Mouse (Mus musculus) layer of hippocampus, adult 18-20 months (tissue): Measurements from ENCODE around the gene Rasgrf1. TPM values are rescaled to one million over a fixed set of nuclear protein-coding genes. Genes with fewer than 3 reads are reported as not detected.
"Not testable (repeated sequence)": the region's sequence is repeated elsewhere in the genome, so short reads cannot be mapped to it uniquely, and the experiment has no call there.

Source experiments
- DNase-seq, 2 experiments: peaks; one replicate each; pipeline ENCODE4 v3.0.0; 2022; ENCODE audit warnings: low spot score in 2 of 2
- total RNA-seq, 2 experiments: library from RNA; stranded (reverse); gene quantifications; 2 replicates each; pipeline ENCODE4 v1.2.3; 2021

The Rasgrf1 gene
- total RNA-seq, 2 experiments from 2014 or later = 523 to 556 TPM

GRCm38 (mm10) chr9:90035794-90036193 lies 126.1 kb downstream of the Rasgrf1 start:
- no peak for DNase-seq

GRCm38 (mm10) chr9:90036313-90036712 lies 126.6 kb downstream of the Rasgrf1 start:
- no peak for DNase-seq

- DNase-seq = no peak
Observed at GRCm38 (mm10) chr9:90038535-90038934, 128.8 kb downstream of the Rasgrf1 start.

GRCm38 (mm10) chr9:90040916-90041315 lies 131.2 kb downstream of the Rasgrf1 start:
- DNase-seq = no peak

- no peak for DNase-seq
Observed at GRCm38 (mm10) chr9:90041556-90041955, 131.8 kb downstream of the Rasgrf1 start.

- DNase-seq = not testable (repeated sequence)
Observed at GRCm38 (mm10) chr9:90042906-90043305, 133.2 kb downstream of the Rasgrf1 start.

GRCm38 (mm10) chr9:90045191-90045590 lies 135.5 kb downstream of the Rasgrf1 start:
- no peak for DNase-seq

- no peak for DNase-seq
Observed at GRCm38 (mm10) chr9:90047937-90048627, 138.4 kb downstream of the Rasgrf1 start.

- DNase-seq = no peak
Observed at GRCm38 (mm10) chr9:90053852-90054251, 144.1 kb downstream of the Rasgrf1 start, which contains the start of gene Ctsh. Gene Ctsh, plus strand, starts transcription at chr9:90054152.

GRCm38 (mm10) chr9:90054371-90055145 lies 144.8 kb downstream of the Rasgrf1 start:
- no peak for DNase-seq

GRCm38 (mm10) chr9:90055409-90055808 lies 145.7 kb downstream of the Rasgrf1 start:
- no peak for DNase-seq

GRCm38 (mm10) chr9:90055911-90056310 lies 146.2 kb downstream of the Rasgrf1 start:
- DNase-seq = no peak

- DNase-seq = no peak
Observed at GRCm38 (mm10) chr9:90056716-90057115, 147.0 kb downstream of the Rasgrf1 start.

GRCm38 (mm10) chr9:90059828-90060573 lies 150.3 kb downstream of the Rasgrf1 start:
- no peak for DNase-seq

GRCm38 (mm10) chr9:90060574-90060875 lies 150.8 kb downstream of the Rasgrf1 start:
- no peak for DNase-seq

GRCm38 (mm10) chr9:90060932-90061331 lies 151.2 kb downstream of the Rasgrf1 start:
- DNase-seq = not testable (repeated sequence)

- DNase-seq = no peak
Observed at GRCm38 (mm10) chr9:90067341-90067740, 157.6 kb downstream of the Rasgrf1 start.

- DNase-seq = no peak
Observed at GRCm38 (mm10) chr9:90068786-90069185, 159.1 kb downstream of the Rasgrf1 start.

- no peak for DNase-seq
Observed at GRCm38 (mm10) chr9:90069485-90069884, 159.8 kb downstream of the Rasgrf1 start.

- DNase-seq = no peak
Observed at GRCm38 (mm10) chr9:90070174-90070573, 160.5 kb downstream of the Rasgrf1 start.

- no peak for DNase-seq
Observed at GRCm38 (mm10) chr9:90075336-90075735, 165.6 kb downstream of the Rasgrf1 start.

- no peak for DNase-seq
Observed at GRCm38 (mm10) chr9:90076131-90076530, 166.4 kb downstream of the Rasgrf1 start.
